Mouse (Mus musculus) layer of hippocampus, postnatal 25 days (tissue): ENCODE data around the gene Usp20. TPM values are rescaled to one million over a fixed set of nuclear protein-coding genes. Genes with fewer than 3 reads are reported as not detected.
A peak's percentile ranks its signal among the peaks of the same experiment; 100 is the strongest.

Experiments used
- DNase-seq, 2 experiments: peaks; one replicate each; pipeline ENCODE4 v3.0.0; 2022; ENCODE audit warnings: mixed read lengths in 2 of 2, low spot score in 1 of 2; ENCODE audit errors: extremely low spot score in 1 of 2
- total RNA-seq, 2 experiments: library from RNA; stranded (reverse); gene quantifications; 2 replicates each; pipeline ENCODE4 v1.2.3; 2021

Gene Usp20
- total RNA-seq, 2 experiments from 2014 or later = 82.8 to 89.9 TPM

DNA sequence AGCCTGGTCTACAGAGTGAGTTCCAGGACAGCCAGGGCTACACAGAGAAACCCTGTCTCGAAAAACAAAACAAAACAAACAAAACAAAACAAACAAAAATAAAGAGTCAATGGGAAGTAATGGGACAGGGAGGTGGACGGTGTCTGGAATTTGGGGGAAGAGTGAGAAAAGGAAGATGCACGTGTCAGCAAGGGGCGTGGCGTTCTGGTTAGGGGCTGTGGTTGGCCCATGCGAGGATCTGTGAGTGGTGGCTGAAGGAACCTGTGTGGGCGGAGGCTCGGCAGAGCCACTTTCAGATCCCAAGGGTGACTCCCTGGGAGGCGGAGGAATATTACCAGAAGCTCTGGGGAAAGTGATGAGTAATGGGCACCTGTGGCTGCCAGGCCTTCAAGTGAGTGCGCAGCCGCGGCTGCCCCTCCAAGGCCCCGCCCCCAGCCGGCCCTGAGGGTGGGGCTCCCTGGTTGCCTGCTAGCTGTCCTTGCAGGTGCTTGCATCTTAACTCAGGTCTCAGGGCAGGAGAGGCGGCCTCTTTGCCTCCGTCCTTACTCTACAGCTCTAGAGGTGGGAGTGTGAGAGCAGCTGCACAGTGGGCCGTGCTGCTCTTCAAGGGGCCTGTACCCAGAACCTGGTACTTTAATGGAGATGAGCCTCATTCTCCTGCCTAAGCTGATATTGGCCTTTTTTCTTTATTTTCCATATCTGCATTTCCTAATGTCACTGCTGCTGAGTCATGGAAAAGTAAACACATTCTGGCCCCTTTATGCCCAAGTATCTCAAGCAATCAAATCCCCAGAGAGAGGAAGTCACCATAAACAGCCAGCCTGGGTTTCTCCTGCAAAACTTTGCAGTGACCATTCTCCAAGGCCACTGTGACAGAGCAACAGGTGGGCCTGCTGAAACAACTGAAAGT lies 3.3 kb downstream of the Usp20 start:
- no peak for DNase-seq

DNA sequence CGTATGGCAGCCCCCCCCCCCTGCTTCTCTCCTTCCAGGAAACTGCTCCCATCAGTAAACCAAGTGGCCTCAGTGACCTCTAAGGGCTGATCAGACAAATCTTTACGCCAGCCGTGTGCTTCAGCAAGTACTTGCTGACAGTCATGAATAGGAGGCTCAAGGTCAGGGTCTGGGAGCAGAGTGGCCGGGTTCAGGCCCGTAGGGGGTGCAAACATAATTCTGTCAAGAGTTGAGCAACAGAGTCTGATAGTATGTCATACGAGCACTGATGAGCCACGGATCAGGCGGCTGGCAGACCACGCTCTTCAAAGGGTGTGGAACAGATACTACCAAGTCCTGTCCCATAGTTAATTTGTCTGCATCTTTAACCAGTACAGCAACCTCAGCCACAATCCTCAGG lies 8.1 kb downstream of the Usp20 start:
- DNase-seq = no peak

DNA sequence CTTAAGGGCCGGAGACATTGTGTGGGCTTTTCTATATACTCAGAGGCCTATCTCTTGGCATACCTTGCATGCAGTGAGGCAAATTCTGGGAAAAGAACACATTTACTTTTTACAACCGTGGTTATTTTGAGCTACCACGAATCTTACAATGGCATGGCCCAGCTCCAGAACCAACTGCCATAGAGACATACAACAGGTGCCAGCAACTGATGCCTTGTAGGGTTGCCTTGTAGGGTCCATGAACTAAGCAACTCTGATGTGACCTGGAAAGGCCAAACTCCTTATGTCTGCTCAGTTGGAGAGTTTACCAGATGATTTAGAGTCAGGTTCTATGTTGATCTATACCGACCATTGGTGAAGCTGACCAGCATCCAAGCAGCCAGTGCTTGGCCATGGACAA lies 12.8 kb downstream of the Usp20 start:
- DNase-seq = no peak

DNA sequence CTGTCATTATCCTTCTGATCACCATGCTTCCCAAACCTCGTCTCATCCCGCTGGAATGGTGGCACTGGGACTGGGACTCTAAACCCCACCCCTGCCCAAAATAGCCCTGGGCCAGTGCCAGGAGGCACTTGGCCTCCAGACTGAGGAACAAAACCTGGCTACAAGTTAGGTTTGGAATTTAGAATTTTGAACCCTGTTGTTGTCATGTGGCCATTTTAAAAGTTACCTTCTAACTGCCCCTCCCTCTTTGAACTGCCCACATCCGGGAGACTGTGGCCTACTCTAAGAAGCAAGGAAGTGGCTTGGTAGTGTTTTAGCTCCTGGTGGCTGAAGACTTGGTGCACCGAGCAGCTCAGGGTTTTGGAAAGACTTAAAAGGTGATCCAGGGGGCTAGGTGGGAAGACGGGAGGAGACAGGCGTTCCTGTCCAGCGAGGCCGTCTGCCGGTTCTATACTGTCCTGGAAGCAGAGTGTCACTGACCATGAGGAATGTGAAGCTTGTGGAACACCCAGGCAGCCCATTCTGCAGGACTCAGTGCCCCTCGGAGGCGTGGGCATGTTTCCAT lies 13.4 kb downstream of the Usp20 start:
- no peak for DNase-seq

DNA sequence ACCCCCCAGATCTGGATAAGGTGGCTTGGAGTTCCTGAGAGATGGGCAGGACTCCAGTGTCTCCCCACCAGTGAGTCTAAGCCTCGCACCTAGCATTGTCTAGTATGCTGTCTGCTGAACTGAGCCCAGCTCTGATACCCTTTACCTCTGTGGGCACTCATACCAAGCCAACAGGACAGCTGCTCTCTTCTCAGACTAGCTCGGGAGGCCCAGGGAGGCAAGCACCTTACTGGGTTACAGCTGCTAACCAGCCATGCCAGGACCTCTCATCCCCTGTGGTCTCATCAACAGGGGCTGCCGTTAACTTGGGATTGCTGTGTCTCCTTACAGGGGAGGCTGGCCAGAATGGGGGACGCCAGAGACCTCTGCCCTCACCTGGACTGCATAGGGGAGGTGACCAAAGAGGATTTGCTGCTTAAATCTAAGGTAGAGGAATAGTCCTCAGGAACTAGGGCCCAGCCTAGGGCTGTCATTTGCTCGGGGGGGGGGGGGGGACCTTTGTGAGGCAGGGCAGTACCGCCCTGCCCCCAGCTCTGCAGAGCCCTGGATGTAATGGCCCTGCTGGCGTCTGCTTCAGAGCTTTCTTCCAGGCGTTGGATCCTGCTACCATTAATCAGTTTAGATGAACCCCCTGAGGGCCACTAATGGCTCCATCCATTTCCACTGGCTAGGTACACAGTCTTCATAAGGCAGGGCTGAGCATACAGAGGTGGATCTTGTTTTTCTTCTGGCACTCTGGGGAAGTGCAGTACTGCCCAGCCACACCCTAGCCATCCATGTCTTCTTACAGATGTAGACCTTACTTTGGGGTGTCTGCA lies 16.6 kb downstream of the Usp20 start:
- no peak for DNase-seq

DNA sequence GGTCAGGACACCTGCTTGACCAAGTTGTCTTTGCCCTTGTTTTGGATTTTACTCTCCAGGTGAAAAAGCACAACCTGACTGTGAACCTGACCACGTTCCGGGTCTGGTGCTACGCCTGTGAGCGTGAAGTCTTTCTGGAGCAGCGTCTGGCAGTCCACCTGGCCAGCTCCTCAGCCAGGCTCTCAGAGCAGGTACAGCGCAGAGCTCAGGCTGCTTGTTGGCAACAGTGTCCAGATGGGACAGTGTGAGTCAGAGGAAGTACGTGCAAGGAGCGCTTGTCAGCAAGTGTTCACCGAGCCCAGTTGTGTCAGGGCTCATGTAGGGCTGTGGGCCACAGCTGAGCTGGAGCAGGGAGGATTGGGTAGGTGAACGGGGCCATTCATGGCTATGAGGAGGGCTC lies 20.8 kb downstream of the Usp20 start:
- DNase-seq = no peak

DNA sequence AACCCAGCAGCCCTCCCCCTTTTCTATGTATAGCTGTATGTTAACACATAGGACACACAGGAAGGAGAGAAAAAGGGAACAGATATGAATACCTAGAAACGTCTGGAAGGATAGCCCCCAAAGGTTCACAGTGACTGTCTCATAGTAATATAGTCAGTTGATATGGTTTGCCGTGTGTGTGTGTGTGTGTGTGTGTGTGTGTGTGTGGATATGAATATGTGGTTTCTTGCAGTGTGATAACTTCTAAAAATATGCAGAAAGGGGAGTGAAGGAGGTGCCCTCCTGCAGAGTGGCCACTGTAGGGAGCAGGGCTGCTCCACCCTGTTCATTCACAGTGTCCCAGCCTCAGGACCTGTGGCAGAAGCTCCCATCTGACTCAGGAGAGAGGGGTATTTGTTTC lies 23.4 kb downstream of the Usp20 start:
- DNase-seq = no peak

DNA sequence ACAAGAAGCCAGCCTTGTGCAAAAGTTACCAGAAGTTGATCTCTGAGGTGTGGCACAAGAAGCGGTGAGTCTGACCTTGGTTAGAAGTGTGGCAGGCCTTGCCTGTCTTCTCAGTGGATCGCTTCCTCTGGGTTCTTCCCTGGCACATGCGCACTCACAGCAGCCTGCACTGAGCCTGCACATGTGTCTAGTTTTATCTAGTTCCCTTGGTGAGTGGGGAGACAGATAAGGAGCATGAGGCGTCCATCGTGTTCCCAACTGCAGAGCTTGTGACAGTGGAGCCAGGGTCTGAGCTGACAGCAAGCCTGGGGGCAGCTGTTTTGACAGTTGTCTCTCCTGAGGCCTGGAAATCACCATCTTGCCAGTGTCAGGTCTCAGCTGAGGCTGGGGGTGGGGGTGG lies 24.4 kb downstream of the Usp20 start:
- DNase-seq = no peak

DNA sequence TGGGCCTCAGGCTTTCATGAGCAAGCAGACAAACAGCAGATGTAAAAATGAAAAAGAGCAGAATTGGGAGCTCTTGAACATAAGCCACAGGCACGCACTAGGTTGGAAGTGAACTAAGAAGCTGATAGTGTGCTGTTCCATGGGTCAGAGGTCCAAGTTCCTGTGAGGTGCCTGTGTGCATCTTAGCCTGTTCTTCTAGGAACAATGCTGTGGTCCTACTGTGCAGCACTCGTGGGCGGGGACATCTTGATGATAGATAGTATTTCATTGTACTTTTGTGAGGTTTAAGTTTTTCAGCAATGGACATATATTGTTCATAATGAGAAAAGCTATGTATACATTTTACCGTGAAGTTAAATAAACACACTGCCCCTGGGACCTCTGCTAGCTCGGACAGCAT lies 25.1 kb downstream of the Usp20 start:
- DNase-seq = no peak

DNA sequence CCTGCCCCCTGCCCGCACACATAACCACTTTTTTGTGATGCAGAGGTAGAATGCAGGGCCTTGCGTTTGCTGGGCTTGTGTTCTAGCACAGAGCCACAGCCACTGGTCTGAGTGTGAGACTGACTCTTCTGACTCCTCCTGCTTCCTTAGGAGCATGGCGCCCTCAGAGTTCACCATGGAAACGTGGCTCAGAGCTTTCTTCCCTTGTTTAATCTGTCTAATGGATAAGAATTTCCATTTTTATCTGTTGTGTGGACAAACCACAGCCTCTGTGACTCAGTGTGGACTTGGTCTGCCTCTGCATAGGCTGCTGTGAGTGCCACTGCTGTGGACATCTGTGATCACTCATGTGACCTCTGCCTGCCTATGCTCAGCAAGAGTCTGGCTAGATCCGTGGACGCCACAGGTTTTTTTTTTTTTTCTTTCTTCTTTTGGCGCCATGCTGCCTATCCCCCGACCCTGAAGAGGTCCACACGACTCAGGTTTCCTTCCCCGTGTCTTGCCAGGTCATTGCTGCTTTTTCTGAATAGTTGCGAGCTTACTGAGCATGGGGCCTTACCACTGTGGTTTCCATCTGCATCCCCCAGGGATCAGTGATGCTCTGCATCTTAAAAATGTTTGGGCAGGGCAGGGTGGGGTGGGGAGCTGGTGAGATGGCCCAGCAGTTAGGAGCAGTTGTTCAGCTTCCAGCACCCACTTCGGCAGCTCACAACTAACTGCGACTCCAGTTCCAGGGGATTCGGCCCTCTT lies 31.5 kb downstream of the Usp20 start:
- no peak for DNase-seq

DNA sequence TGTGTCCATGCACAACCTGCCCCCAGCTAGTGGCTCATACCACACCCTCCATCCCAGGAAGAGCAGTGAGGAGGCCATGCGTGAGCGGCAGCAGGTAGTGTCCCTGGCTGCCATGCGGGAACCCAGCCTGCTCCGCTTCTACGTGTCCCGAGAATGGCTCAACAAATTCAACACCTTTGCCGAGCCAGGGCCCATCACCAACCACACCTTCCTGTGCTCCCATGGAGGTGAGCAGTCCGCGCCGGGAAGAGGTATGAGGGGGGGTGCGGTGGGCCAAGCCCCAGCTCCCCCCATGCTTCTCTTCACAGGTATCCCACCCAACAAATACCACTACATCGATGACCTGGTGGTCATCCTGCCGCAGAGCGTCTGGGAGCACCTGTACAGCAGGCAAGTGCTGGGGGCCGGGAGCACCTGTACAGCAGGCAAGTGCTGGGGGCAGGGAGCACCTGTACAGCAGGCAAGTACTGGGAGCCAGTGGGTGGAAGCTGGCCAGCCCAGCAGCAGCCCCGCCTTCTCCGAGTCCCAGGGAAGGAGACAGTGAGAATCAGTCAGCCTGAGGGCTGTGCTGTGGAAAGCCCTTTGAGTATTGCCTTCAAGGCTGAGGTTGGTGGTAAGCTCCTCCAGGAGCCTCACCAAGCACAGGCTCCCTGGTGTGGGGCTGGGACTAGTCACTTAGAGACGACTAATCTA lies 35.7 kb downstream of the Usp20 start:
- DNase-seq = no peak

DNA sequence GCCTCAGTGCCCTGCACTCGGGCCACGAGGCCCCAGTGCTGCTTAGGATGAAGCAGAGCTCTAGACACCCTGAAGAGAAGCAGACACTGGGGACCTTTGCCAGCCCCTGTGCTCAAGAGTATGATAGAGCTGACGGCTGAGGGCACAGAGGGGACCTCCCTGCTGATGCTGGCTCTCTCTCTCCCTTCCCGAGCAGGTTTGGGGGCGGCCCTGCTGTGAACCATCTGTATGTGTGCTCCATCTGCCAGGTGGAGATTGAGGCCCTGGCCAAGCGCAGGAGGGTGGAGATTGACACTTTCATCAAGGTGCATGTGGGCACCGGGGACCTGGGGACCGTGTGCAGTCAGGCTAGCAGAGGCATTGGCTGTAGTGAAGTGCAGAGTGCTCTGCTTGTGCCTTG lies 36.4 kb downstream of the Usp20 start:
- DNase-seq = no peak

DNA sequence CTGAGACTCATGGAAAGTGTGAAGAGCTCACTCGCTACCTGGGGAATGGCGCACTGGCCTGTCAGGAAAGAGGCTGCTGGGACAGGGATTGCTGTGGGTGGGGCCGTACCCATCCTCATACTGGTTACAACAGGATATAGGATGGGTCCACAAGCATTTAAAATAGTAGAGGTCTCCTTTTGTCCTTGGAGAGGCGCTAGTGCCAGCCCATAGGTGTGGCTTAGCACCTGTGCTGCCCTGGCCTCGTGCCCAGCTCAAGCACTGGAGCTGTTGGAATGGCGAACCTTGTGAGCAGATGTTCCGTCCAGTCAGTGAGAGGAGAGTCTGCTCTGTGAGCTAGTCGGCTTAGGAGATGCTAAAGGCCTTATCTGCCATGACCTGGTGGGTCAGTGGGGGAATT lies 36.9 kb downstream of the Usp20 start:
- no peak for DNase-seq

DNA sequence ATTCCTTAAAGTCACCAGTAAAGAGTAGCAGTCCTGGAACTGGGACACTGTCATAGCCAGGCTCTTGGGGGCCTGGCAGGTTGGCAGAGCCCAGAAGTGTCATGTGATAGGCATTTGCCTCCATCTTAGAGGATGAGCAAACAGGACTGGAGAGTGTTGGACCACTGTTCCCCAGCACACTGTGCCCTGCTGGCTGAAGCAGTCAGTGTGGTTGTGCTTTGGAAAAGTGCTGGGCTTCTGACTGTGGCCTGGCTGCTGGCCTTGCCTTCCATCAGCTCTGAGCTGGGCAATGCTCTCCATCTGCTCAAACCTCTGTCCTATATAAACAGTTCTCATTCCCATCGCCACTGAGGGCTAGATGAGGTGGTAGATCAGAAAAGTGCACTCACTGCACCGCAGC lies 38.1 kb downstream of the Usp20 start:
- DNase-seq = no peak

DNA sequence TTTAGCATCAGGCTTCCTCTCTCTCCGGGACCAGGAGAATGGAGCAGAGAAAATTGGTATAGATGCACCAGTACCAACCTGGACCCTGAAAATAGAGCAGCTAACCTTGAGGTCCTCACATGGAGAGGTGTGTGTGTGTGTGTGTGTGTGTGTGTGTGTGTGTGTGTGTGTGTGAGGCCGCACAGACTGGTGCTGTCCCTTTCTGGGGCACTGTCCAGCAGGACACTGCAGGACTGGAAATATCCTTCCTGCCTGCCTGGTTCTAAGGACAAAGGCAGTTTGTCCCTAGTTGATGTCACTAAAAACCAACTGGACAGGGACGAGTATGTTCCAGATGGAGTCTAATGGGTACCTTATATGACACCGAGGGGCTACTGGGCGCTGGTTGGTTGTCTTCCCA lies 41.9 kb downstream of the Usp20 start:
- no peak for DNase-seq

DNA sequence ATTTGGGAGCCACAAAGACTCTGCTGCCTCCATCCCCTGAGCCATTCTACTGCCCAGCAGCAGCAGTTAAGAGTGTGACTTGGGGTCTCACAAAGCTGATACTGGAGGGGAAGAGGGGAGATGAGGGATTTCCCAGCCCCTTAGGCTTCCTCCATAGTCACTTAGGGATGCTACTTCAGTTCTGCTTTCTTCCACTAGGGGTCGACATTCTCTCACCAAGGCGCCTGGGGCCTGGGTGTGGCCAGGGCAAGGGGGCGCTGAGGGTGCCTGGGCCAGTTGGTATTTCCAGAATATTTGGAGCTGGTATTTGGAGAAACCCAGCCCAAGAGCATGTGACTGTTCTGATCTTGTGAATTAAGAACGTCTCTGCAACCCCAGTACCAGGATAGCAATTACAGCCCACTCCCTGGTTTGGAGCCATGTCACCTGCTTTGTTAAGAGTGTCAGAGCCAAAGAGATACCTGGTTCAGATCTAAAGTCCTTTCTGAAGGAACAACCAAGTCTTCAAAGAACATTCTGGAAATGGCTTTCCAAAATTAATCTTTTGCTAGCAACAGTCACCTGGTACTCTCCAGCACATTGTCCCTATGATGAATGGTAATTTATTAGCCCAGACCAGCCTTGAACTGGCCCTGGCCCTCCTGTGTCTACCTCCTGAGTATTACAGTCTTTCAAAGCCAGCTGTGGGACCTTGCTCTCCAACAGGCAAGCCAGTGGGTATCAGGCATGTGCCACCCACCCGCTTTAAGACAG lies 42.7 kb downstream of the Usp20 start:
- peak; percentile 54 to 71 for DNase-seq

DNA sequence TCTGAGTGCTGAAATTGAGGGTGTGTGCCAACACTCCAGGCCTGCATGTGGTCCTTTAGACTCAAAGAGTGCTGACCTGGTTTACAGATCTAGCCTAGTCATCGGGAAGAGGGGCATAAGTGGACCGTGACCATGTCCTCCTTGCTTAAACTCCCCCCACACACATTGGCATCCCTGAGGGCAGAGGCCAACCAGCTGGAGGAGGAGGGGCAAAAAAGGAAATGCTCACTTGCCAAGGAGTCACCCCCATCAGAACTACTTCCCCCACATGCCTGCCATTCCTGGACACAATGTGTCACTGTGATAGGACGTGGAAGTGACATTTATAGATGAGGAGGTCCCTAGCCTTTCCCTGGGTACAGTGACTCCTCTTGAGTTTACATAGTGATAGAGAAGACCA lies 43.4 kb downstream of the Usp20 start:
- no peak for DNase-seq

DNA sequence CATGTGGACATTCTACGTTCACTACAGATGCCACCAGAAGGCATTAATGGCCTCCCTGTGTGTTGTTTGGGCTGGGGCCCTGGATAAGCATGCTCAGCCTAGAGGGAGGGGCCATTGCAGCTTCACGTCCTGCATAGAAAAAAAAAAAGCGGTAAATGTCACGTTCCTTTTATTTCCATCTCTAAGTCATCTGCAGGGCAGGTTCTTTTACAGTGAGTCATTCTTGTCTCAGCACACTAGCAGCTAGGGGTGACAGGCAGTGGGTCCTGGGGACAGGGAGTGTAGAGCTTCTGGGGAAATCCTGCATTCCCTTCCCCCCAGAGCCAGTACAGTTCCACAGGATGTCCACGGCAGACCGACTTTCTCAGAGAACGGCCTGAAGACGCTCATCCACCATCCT lies 44.6 kb downstream of the Usp20 start:
- no peak for DNase-seq

DNA sequence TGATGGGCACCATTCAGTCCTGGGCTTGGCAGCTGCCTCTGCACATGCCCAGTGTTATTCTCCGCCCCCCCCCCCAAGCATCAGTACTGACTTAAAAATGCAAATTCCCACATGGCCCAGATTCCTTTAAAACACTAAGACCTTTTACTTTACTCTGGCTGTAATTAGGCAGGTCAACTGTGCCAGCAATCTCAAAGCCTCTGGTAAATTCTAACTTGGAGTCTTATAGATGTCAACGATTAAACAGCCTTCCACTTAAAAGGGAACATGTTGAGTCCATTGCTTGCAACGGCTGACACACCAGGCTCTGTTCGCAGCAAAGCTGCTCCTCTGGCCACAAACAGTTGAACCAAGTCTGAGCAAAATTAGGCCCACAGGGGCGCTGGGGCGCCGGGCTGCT lies 49.9 kb downstream of the Usp20 start:
- DNase-seq = no peak
